Mouse (Mus musculus): ENCODE measurements around the gene Rnf128.

DNA sequence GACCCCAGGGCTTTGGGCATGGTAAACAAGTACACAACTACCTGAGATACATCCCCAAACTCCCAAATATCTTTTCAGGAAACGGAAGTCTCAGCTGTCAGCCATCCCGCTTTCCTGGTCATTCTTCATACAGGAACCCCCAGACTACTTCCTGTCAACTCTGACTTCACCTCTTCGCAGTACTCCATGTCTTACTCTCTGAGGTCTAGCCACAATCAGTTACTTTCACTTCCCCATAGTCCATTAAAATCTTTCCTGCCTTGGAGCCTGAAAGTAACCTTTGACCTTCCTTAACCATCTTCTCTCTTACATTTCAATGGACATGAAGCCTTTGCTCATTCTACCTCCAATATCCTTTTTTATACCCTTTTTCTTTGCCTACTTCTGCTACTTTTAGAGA, 6.9 kb downstream of the Rnf128 start:
- no peak for TF ChIP-seq POLR2A (IDR thresholded peaks at IDR 0.05; ENCODE audit: borderline replicate concordance, extremely low read depth, low read depth, low read length)
- TF ChIP-seq CTCF (IDR thresholded peaks at IDR 0.05; ENCODE audit: insufficient read depth, low read length), result no peak

All from lung, adult 2 months (tissue).